Mouse (Mus musculus): ENCODE data around the gene Mlxipl. TPM values are rescaled to one million over a fixed set of nuclear protein-coding genes. Genes with fewer than 3 reads are reported as not detected.
"Not testable (repeated sequence)": the region's sequence is repeated elsewhere in the genome, so short reads cannot be mapped to it uniquely, and the experiment has no call there.

Gene Mlxipl
- total and polyA plus RNA-seq, 2 experiments, result 198 to 617 TPM

DNA sequence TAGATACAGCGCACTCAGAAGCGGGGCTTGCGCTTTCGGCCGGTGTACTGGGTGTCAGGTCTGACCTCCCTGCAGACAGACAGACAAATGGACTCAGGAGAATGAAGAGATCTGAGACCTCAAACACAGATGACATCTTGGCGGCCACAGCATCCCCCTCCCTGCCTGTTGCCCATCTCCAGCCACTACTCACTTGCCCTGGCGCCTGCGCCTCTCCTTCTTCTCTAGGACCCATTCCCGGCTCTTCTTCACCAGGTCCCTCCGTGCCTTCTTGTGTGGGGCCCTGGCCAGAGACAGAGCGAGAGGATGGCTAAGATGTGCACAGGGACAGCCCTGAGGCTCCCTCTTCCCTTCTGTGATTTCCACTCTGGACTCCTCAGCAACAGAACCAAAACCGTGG lies 36.3 kb upstream of the Mlxipl start:
- 92% methylated on average over 12 of the region's 12 CpGs for WGBS
- H3K9ac ChIP-seq (ENCODE audit: low read depth, low read length), result no peak overlapping the region
- H3K36me3 ChIP-seq (ENCODE audit: control insufficient read depth, insufficient read depth, low read length), result peaks cover 2% of the 10 kb centered on the region; the same call in 1 of the 2 replicates
- no peaks in the 10 kb centered on the region for H3K4me1 ChIP-seq (ENCODE audit: control insufficient read depth, insufficient read depth, low read length)
- no peaks in the 10 kb centered on the region for H3K79me2 ChIP-seq (ENCODE audit: control insufficient read depth, insufficient read depth, low read length)
- H3K27me3 ChIP-seq (ENCODE audit: control insufficient read depth, insufficient read depth, low read length), result no peaks in the 10 kb centered on the region
- no peak overlapping the region for H3K27ac ChIP-seq (replicated peaks; ENCODE audit: insufficient read depth, low read depth, low read length)
- no peak overlapping the region for H3K4me3 ChIP-seq (ENCODE audit: insufficient read depth, low read depth, low read length)
- DNase-seq (ENCODE audit: extremely low read depth, low read depth, low spot score), result no peak
- no peak for TF ChIP-seq CTCF (IDR thresholded peaks at IDR 0.05; ENCODE audit: low read depth, low read length)
- TF ChIP-seq POLR2A (IDR thresholded peaks at IDR 0.05; ENCODE audit: extremely low read depth, insufficient read depth, low read length), result no peak

DNA sequence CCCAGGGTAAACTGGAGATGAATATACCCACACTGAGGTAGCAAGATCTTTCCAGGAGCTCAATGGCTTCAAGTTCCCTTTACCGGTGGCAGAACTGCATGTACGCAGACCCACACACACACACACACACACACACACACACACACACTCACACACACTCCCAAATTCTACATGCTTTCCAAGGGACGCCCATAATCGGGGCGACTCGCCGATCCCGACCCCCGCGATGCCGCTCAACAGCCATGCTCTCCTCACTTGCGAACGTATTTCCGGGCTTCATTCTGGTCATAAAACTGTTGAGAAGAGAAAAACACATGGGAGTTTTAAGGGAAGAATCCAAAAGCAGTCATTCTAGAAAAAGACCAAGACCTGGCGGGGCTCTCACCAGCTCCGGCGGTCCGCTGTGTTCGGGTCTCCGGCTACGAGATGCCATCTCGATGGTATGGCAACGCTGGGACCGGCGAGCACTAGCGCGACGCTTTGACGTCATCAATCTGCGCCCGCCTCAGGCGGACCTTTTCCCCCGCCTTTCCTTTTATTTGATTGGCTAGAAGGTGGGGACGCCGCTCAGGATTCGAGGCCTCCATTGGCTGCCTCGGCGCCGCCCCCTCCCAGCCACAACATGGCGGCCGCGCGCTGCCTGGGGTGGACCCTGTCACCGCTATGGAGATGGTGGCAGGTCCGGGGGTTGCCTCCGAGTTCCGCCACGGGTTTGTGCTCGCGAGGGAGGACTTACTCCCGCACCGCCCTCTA lies 25.9 kb upstream of the Mlxipl start, which contains the start of gene Dnajc30:
TSS of gene Dnajc30 (plus strand) at position 574 of the 753 bp plus-strand sequence.
- whole genome bisulfite sequencing, result under 1% methylated on average over 52 of the region's 52 CpGs
- no peaks in the 10 kb centered on the region for H3K27me3 ChIP-seq (ENCODE audit: control insufficient read depth, insufficient read depth, low read length)
- H3K79me2 ChIP-seq (ENCODE audit: control insufficient read depth, insufficient read depth, low read length), result peaks cover 8% of the 10 kb centered on the region; the same call in 1 of the 2 replicates
- H3K4me1 ChIP-seq (ENCODE audit: control insufficient read depth, insufficient read depth, low read length), result peaks cover 7% of the 10 kb centered on the region
- H3K4me3 ChIP-seq (ENCODE audit: insufficient read depth, low read depth, low read length), result peak within 1 kb of the TSS; percentile 92
- H3K36me3 ChIP-seq (ENCODE audit: control insufficient read depth, insufficient read depth, low read length), result peaks cover 6% of the 10 kb centered on the region; the same call in 1 of the 2 replicates
- H3K27ac ChIP-seq (replicated peaks; ENCODE audit: insufficient read depth, low read depth, low read length), result peak within 1 kb of the TSS; percentile 90
- peak within 1 kb of the TSS; percentile 95 for H3K9ac ChIP-seq (ENCODE audit: low read depth, low read length)
- peak; percentile 80 for DNase-seq (ENCODE audit: extremely low read depth, low read depth, low spot score)
- no peak for TF ChIP-seq CTCF (IDR thresholded peaks at IDR 0.05; ENCODE audit: low read depth, low read length)
- peak; percentile 80 for TF ChIP-seq POLR2A (IDR thresholded peaks at IDR 0.05; ENCODE audit: extremely low read depth, insufficient read depth, low read length)

DNA sequence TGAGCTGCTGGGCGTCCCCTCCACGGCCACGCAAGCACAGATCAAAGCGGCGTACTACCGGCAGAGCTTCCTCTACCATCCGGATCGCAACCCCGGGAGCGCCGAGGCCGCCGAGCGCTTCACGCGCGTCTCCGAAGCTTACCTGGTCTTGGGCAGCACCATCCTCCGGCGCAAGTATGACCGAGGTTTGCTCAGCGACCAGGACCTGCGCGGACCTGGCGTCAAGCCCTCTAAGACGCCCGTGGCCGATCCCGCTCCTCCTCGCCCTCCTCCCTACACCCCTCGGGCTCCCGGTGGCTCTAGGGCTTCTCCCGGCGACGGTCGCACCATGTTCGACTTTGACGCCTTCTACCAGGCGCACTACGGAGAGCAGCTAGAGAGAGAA lies 25.3 kb upstream of the Mlxipl start:
- TF ChIP-seq CTCF (IDR thresholded peaks at IDR 0.05; ENCODE audit: low read depth, low read length) (no peak), POLR2A (IDR thresholded peaks at IDR 0.05; ENCODE audit: extremely low read depth, insufficient read depth, low read length) (no peak)
- Histone ChIP-seq H3K27ac (replicated peaks; ENCODE audit: insufficient read depth, low read depth, low read length) (peak overlapping the region; percentile 90), H3K79me2 (ENCODE audit: control insufficient read depth, insufficient read depth, low read length) (peaks cover 8% of the 10 kb centered on the region; the same call in 1 of the 2 replicates), H3K27me3 (ENCODE audit: control insufficient read depth, insufficient read depth, low read length) (no peaks in the 10 kb centered on the region), H3K4me1 (ENCODE audit: control insufficient read depth, insufficient read depth, low read length) (peaks cover 7% of the 10 kb centered on the region), H3K9ac (ENCODE audit: low read depth, low read length) (peak overlapping the region; percentile 95), H3K36me3 (ENCODE audit: control insufficient read depth, insufficient read depth, low read length) (peaks cover 5% of the 10 kb centered on the region; the same call in 1 of the 2 replicates), H3K4me3 (ENCODE audit: insufficient read depth, low read depth, low read length) (peak overlapping the region; percentile 92)
- no peak for DNase-seq (ENCODE audit: extremely low read depth, low read depth, low spot score)
- WGBS, result under 1% methylated on average over 40 of the region's 40 CpGs

DNA sequence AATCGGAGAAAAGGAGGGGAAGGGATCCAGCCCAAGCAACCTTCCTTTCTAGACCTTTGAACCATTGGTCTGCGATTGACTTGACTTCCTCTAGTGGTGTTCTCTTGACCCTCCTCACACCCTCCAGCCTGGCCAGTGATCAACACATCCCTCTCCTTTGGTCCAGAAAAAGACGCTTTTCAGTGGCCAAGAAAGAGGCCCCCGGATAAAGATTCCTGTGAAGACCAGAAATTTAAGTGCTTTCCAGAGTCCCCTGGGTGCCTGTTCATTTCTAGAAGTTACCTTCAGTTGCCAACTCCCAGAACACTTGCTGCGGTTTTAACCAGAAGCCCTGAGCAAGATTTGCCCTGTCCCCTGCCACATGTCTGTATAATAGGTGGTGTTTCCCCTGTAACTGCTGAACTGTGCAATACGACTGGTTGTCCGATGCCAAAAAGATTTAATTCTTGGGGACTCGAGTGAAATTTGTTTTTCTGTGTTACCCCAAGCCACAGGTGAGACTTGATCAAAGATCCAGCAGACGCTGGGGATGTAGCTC lies 24.7 kb upstream of the Mlxipl start, which contains the start of gene Bud23:
TSS of gene Bud23 (minus strand) at position 51 of the 538 bp plus-strand sequence.
- peak within 1 kb of the TSS; percentile 92 for H3K4me3 ChIP-seq (ENCODE audit: insufficient read depth, low read depth, low read length)
- peak within 1 kb of the TSS; percentile 95 for H3K9ac ChIP-seq (ENCODE audit: low read depth, low read length)
- H3K36me3 ChIP-seq (ENCODE audit: control insufficient read depth, insufficient read depth, low read length); H3K27me3 ChIP-seq (ENCODE audit: control insufficient read depth, insufficient read depth, low read length); H3K79me2 ChIP-seq (ENCODE audit: control insufficient read depth, insufficient read depth, low read length); DNase-seq (ENCODE audit: extremely low read depth, low read depth, low spot score); H3K4me1 ChIP-seq (ENCODE audit: control insufficient read depth, insufficient read depth, low read length): not testable (repeated sequence)
- H3K27ac ChIP-seq (replicated peaks; ENCODE audit: insufficient read depth, low read depth, low read length), result peak within 1 kb of the TSS; percentile 90
- WGBS, result 61% methylated on average over 9 of the region's 9 CpGs

DNA sequence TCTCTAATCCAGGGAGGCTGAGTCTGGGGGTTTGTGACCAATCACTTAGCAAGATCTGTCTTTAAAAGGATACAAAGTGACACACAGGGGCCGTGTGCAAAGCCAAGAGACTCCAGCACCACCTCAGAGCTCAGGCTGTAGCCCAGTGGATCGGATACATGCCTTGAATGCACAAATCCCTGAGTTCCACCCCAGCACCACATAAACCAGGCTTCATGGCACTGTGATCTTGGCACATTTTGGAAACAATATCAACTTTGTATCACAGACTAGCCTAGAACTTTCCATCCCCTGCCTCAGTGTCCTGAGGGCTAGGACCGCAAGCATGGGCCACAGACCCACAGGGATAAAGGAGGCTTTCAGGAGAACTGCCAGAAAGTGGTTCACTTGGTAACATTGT lies 23.7 kb upstream of the Mlxipl start:
- H3K4me3 ChIP-seq (ENCODE audit: insufficient read depth, low read depth, low read length), result no peak overlapping the region
- no peak overlapping the region for H3K27ac ChIP-seq (replicated peaks; ENCODE audit: insufficient read depth, low read depth, low read length)
- H3K79me2 ChIP-seq (ENCODE audit: control insufficient read depth, insufficient read depth, low read length), result peaks cover 8% of the 10 kb centered on the region; the same call in 1 of the 2 replicates
- TF ChIP-seq CTCF (IDR thresholded peaks at IDR 0.05; ENCODE audit: low read depth, low read length), result no peak
- TF ChIP-seq POLR2A (IDR thresholded peaks at IDR 0.05; ENCODE audit: extremely low read depth, insufficient read depth, low read length), result no peak
- no peak overlapping the region for H3K9ac ChIP-seq (ENCODE audit: low read depth, low read length)
- DNase-seq (ENCODE audit: extremely low read depth, low read depth, low spot score), result no peak
- no peaks in the 10 kb centered on the region for H3K27me3 ChIP-seq (ENCODE audit: control insufficient read depth, insufficient read depth, low read length)
- H3K4me1 ChIP-seq (ENCODE audit: control insufficient read depth, insufficient read depth, low read length), result peaks cover 7% of the 10 kb centered on the region
- WGBS, result 93% methylated on average over 3 of the region's 3 CpGs
- no peaks in the 10 kb centered on the region for H3K36me3 ChIP-seq (ENCODE audit: control insufficient read depth, insufficient read depth, low read length)

DNA sequence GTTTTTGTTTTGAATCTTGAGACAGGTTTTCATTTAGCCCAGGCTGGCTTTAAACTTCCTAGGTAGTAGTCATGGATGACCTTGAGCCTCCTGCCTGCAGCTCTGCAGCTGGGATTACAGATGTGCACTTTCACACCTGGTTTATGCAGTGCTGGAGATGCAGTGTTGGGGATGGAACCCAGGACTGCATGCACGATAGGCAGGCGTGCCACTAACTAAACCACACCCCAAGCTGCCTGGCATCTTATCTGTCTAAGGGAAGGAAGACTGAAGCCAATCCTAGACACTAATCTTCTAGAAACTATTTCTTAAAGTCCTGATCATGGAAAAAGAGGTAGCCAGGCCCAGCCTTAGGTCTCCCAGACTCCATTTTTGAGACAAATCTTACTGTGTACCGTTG lies 19.2 kb upstream of the Mlxipl start:
- no peak for DNase-seq (ENCODE audit: extremely low read depth, low read depth, low spot score)
- no peak overlapping the region for H3K27ac ChIP-seq (replicated peaks; ENCODE audit: insufficient read depth, low read depth, low read length)
- 89% methylated on average over 3 of the region's 3 CpGs for WGBS

More for the DNA sequence above, 19.2 kb upstream of the Mlxipl start:
- Histone ChIP-seq H3K36me3 (ENCODE audit: control insufficient read depth, insufficient read depth, low read length) (no peaks in the 10 kb centered on the region), H3K9ac (ENCODE audit: low read depth, low read length) (no peak overlapping the region), H3K4me1 (ENCODE audit: control insufficient read depth, insufficient read depth, low read length) (peaks cover 6% of the 10 kb centered on the region), H3K4me3 (ENCODE audit: insufficient read depth, low read depth, low read length) (no peak overlapping the region), H3K79me2 (ENCODE audit: control insufficient read depth, insufficient read depth, low read length) (no peaks in the 10 kb centered on the region), H3K27me3 (ENCODE audit: control insufficient read depth, insufficient read depth, low read length) (no peaks in the 10 kb centered on the region)
- TF ChIP-seq CTCF (IDR thresholded peaks at IDR 0.05; ENCODE audit: low read depth, low read length), result no peak
- TF ChIP-seq POLR2A (IDR thresholded peaks at IDR 0.05; ENCODE audit: extremely low read depth, insufficient read depth, low read length), result no peak

Data from liver, adult 2 months (tissue).